Mouse (Mus musculus): ENCODE results near the gene Olfr983. TPM values are rescaled to one million over a fixed set of nuclear protein-coding genes. Genes with fewer than 3 reads are reported as not detected.

Olfr983 gene
- not detected in 2 replicates for polyA plus RNA-seq (2012; rRNA removed)

DNA sequence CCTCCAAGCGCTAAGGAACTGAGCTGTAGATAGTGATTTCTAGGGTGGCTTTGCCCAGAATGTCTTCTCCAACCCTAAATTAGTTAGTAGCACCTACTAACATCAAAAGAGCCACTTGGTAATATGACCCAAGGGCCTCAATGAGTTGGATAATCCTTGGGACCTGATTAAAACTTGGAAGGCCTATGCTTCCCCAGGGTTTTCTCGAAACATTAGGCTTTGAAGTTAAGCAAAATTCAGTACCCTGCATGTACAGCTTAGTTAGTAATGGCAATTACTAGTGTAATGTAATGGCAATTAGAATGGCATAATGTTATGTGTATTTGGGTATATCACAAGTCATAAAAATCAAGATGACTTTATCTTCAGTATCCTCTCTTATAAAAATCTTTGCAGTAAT is at the start of gene Olfr983:
Gene Olfr983 (minus strand): TSS at position 101 of the 400 bp plus-strand sequence.

DNA sequence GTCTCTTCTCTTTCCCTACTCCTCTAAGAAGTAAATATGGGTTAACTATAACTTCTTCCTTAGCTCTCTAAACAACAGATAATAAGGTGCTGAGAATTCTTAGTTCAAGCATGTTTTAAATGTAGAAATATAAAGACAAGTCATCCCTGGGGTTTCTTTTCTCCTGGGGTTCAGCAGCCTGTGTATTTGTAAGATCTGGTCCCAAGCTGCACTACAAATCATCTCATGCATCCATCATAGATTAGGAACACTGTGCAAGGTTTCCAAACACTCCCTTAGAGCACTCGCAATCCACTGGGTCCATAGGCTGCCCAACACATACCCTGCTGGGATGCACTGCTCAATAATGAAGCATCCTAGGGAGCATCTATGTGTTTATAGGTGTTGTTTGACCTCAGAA is 36.7 kb upstream of the Olfr983 start, which contains the start of gene Olfr985:
Gene Olfr985 (minus strand): TSS at position 101 of the 400 bp plus-strand sequence.

DNA sequence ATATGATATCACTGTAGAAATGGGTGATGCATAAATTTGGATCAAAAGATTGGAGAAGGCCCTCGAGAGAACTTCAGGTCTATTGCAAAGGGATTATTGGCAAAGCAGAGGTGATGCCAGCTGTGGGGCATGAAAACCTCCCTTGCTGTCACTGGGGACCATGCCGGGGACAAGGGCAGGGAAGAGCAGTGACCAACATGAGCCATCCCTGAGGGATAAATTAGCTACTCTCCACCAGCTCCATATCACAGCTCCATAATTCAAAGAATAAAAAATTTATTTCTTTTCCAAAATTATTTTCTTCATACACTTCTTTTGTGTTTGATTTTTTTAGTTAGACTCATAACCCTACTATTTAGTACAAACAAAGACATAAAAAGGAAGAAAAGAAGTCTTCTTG is 20.7 kb upstream of the Olfr983 start, which contains the start of gene Olfr984:
Gene Olfr984 (minus strand): TSS at position 101 of the 400 bp plus-strand sequence.

DNA sequence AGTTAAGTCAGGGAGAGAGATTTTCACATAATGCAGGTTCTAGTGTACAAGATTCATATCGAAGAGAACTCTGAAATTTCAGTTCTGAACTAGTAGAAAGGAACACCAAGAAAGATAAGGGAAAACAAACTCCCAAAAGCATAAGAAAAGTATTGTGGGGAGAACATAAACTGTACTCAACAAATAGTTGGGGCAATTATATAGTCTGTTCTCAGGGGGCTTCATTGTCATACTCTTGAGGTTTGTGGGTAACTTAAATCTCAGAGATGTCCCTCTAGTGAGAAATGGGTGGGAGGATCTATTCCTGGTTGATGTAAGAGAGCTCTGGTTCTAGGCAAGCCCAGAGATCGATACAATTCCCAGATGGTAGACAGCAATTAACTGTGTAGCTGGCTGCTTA is 19.9 kb downstream of the Olfr983 start, which contains the start of gene Olfr982:
Gene Olfr982 (plus strand): TSS at position 301 of the 400 bp plus-strand sequence.

Other genes with a start within 250 kb of the Olfr983 start
- not detected in 2 replicates for gene Olfr972, start 227.2 kb downstream of the Olfr983 start, polyA plus RNA-seq (2012; rRNA removed)
- not detected in 2 replicates for gene Olfr229, start 186.3 kb downstream of the Olfr983 start, polyA plus RNA-seq (2012; rRNA removed)
- not detected in 2 replicates for gene Olfr974, start 156.1 kb downstream of the Olfr983 start, polyA plus RNA-seq (2012; rRNA removed)
- 0.04 and 0.09 TPM in 2 replicates for gene Olfr975, start 141.5 kb downstream of the Olfr983 start, polyA plus RNA-seq (2012; rRNA removed)
- not detected in 2 replicates for gene Olfr976, start 132.5 kb downstream of the Olfr983 start, polyA plus RNA-seq (2012; rRNA removed)
- not detected in 2 replicates for gene Olfr978, start 101.5 kb downstream of the Olfr983 start, polyA plus RNA-seq (2012; rRNA removed)
- not detected in 2 replicates for gene Olfr979, start 90.1 kb downstream of the Olfr983 start, polyA plus RNA-seq (2012; rRNA removed)
- not detected in 2 replicates for gene Olfr980, start 84.0 kb downstream of the Olfr983 start, polyA plus RNA-seq (2012; rRNA removed)
- not detected in 2 replicates for gene Olfr981, start 72.1 kb downstream of the Olfr983 start, polyA plus RNA-seq (2012; rRNA removed)
- not detected in 2 replicates for gene Olfr982, start 19.8 kb downstream of the Olfr983 start, polyA plus RNA-seq (2012; rRNA removed)
- not detected in 2 replicates for gene Olfr984, start 20.6 kb upstream of the Olfr983 start, polyA plus RNA-seq (2012; rRNA removed)
- not detected in 2 replicates for gene Olfr985, start 36.6 kb upstream of the Olfr983 start, polyA plus RNA-seq (2012; rRNA removed)
- gene Tmem225, start 54.5 kb upstream of the Olfr983 start, polyA plus RNA-seq (2012; rRNA removed), result not detected in 2 replicates
- not detected in 2 replicates for gene Olfr986, start 87.3 kb upstream of the Olfr983 start, polyA plus RNA-seq (2012; rRNA removed)
- 8.5 and 8.9 TPM in 2 replicates for gene Zfp202, start 98.7 kb upstream of the Olfr983 start, polyA plus RNA-seq (2012; rRNA removed)
- gene Scn3b, start 175.6 kb upstream of the Olfr983 start, polyA plus RNA-seq (2012; rRNA removed), result 153 and 155 TPM in 2 replicates

Measured in central nervous system, embryonic 18 days (tissue).